Mouse (Mus musculus) forebrain, embryonic 10.5 days (tissue): Measurements from ENCODE around the gene Slc2a10. TPM values are rescaled to one million over a fixed set of nuclear protein-coding genes. Genes with fewer than 3 reads are reported as not detected.
"Not testable (repeated sequence)": the region's sequence is repeated elsewhere in the genome, so short reads cannot be mapped to it uniquely, and the experiment has no call there.

Source experiments
- DNase-seq: peaks from one replicate; pipeline ENCODE4 v3.0.0-alpha.2; 2017; ENCODE audit warnings: low spot score; ENCODE audit errors: extremely low spot score
- H3K27ac ChIP-seq: fragments of 300-500 bp; sonication (generic); 2 replicates; pipeline ENCODE4 v1.5.1; 2016; ENCODE audit warnings: mild to moderate bottlenecking
- H3K27me3 ChIP-seq: fragments of 300-500 bp; sonication (generic); 2 replicates; pipeline ENCODE4 v1.6.1; 2016; ENCODE audit warnings: mild to moderate bottlenecking; ENCODE audit not compliant: poor library complexity, severe bottlenecking
- H3K36me3 ChIP-seq: fragments of 300-500 bp; sonication (generic); replicated peaks from 2 replicates; pipeline ENCODE4 v1.6.1; 2016; ENCODE audit warnings: mild to moderate bottlenecking, moderate library complexity
- H3K4me1 ChIP-seq: fragments of 300-500 bp; sonication (generic); 2 replicates; pipeline ENCODE4 v1.6.1; 2016
- H3K4me3 ChIP-seq: fragments of 300-500 bp; sonication (generic); 2 replicates; pipeline ENCODE4 v1.5.1; 2016; ENCODE audit warnings: mild to moderate bottlenecking, moderate library complexity
- H3K9me3 ChIP-seq: fragments of 300-500 bp; sonication (generic); 2 replicates; pipeline ENCODE4 v1.6.1; 2016; ENCODE audit warnings: mild to moderate bottlenecking, moderate library complexity
- WGBS: fragments of 180-500 bp; shearing (Covaris S2); methylation state at CpG from one replicate; pipeline ENCODE4 v1.1.7; 2016; 5-methylcytosine and 5-hydroxymethylcytosine counted together
- polyA plus RNA-seq: library from polyadenylated mRNA; unstranded; fragments of >200 nt; fragmentation: Nextera tagmentation; extraction: Ambion mirVana; gene quantifications from 2 replicates; pipeline ENCODE4 v1.2.1, GENCODE M21; 2016

The Slc2a10 gene
- polyA plus RNA-seq, 1 experiment from 2014 or later = 4.6 TPM

GRCm38 (mm10) chr2:165511530-165511929, 7.9 kb downstream of the Slc2a10 start:
- H3K27me3 ChIP-seq, DNase-seq, H3K27ac ChIP-seq, H3K4me3 ChIP-seq, H3K9me3 ChIP-seq, H3K36me3 ChIP-seq: not testable (repeated sequence)
- peaks cover 35% of the 10 kb centered on the region for H3K4me1 ChIP-seq
- WGBS = 91% methylated on average over 4 of the region's 4 CpGs

- Histone ChIP-seq H3K4me3 (no peak overlapping the region), H3K27ac (no peak overlapping the region), H3K36me3 (no peaks in the 10 kb centered on the region; the same call in 1 of the 2 replicates), H3K27me3 (no peaks in the 10 kb centered on the region), H3K4me1 (peaks cover 38% of the 10 kb centered on the region), H3K9me3 (no peaks in the 10 kb centered on the region)
- no peak for DNase-seq
- 66% methylated on average over 7 of the region's 7 CpGs for WGBS
Measured at GRCm38 (mm10) chr2:165512426-165512825, 8.8 kb downstream of the Slc2a10 start.

- Histone ChIP-seq H3K4me1 (peaks cover 38% of the 10 kb centered on the region), H3K27me3 (no peaks in the 10 kb centered on the region), H3K36me3 (no peaks in the 10 kb centered on the region; the same call in 1 of the 2 replicates), H3K9me3 (no peaks in the 10 kb centered on the region), H3K27ac (no peak overlapping the region), H3K4me3 (no peak overlapping the region)
- no peak for DNase-seq
- 65% methylated on average over 11 of the region's 11 CpGs for WGBS
Measured at GRCm38 (mm10) chr2:165512870-165513600, 9.4 kb downstream of the Slc2a10 start.

GRCm38 (mm10) chr2:165515178-165515728, 11.7 kb downstream of the Slc2a10 start:
- 94% methylated on average over 20 of the region's 20 CpGs for WGBS
- no peak for DNase-seq
- Histone ChIP-seq H3K4me1 (peaks cover 31% of the 10 kb centered on the region), H3K36me3 (no peaks in the 10 kb centered on the region; the same call in 1 of the 2 replicates), H3K9me3 (no peaks in the 10 kb centered on the region), H3K27ac (0 out of 2 replicates have a peak overlapping the region, but pooled peaks have one; percentile 5), H3K4me3 (no peak overlapping the region), H3K27me3 (no peaks in the 10 kb centered on the region)

GRCm38 (mm10) chr2:165525609-165526008, 22.0 kb downstream of the Slc2a10 start:
- Histone ChIP-seq H3K4me3 (no peak overlapping the region), H3K4me1 (peaks cover 27% of the 10 kb centered on the region), H3K27me3 (peaks cover 11% of the 10 kb centered on the region), H3K9me3 (peaks cover 3% of the 10 kb centered on the region; the same call in 1 of the 2 replicates), H3K36me3 (no peaks in the 10 kb centered on the region), H3K27ac (no peak overlapping the region)
- 55% methylated on average over 4 of the region's 4 CpGs for WGBS
- DNase-seq = no peak

GRCm38 (mm10) chr2:165529106-165529505, 25.5 kb downstream of the Slc2a10 start:
- Histone ChIP-seq H3K4me1 (peaks cover 42% of the 10 kb centered on the region), H3K27ac (0 out of 2 replicates have a peak overlapping the region, but pooled peaks have one; percentile 54), H3K9me3 (no peaks in the 10 kb centered on the region), H3K36me3 (no peaks in the 10 kb centered on the region), H3K27me3 (peaks cover 18% of the 10 kb centered on the region), H3K4me3 (no peak overlapping the region)
- WGBS = 19% methylated on average over 8 of the region's 8 CpGs
- DNase-seq = peak; percentile 71

- no peak for DNase-seq
- Histone ChIP-seq H3K27ac (peak overlapping the region; percentile 3; the same call in 1 of the 2 replicates), H3K9me3 (no peaks in the 10 kb centered on the region), H3K4me3 (no peak overlapping the region), H3K36me3 (no peaks in the 10 kb centered on the region), H3K4me1 (peaks cover 28% of the 10 kb centered on the region), H3K27me3 (0 out of 2 replicates have a peak, but pooled peaks cover 7% of the 10 kb centered on the region)
- WGBS = 79% methylated on average over 6 of the region's 6 CpGs
Measured at GRCm38 (mm10) chr2:165533789-165534188, 30.2 kb downstream of the Slc2a10 start.

GRCm38 (mm10) chr2:165540975-165541374, 37.4 kb downstream of the Slc2a10 start:
- peaks cover 34% of the 10 kb centered on the region for H3K4me1 ChIP-seq
- no peaks in the 10 kb centered on the region for H3K9me3 ChIP-seq
- H3K27me3 ChIP-seq = peaks cover 44% of the 10 kb centered on the region
- DNase-seq = no peak
- H3K36me3 ChIP-seq = no peaks in the 10 kb centered on the region
- WGBS = 86% methylated on average over 3 of the region's 3 CpGs
- H3K4me3 ChIP-seq = no peak overlapping the region
- H3K27ac ChIP-seq = no peak overlapping the region

- Histone ChIP-seq H3K27me3 (peaks cover 44% of the 10 kb centered on the region), H3K9me3 (no peaks in the 10 kb centered on the region), H3K4me1 (peaks cover 56% of the 10 kb centered on the region), H3K27ac (peak overlapping the region; percentile 76), H3K4me3 (no peak overlapping the region), H3K36me3 (no peaks in the 10 kb centered on the region)
- WGBS = 25% methylated on average over 13 of the region's 13 CpGs
- DNase-seq = peak; percentile 31
Measured at GRCm38 (mm10) chr2:165542939-165543669, 39.5 kb downstream of the Slc2a10 start.

GRCm38 (mm10) chr2:165543670-165544016, 40.1 kb downstream of the Slc2a10 start:
- no peak for DNase-seq
- no peaks in the 10 kb centered on the region for H3K9me3 ChIP-seq
- H3K27me3 ChIP-seq = peaks cover 44% of the 10 kb centered on the region
- H3K27ac ChIP-seq = peak overlapping the region; percentile 77
- no peaks in the 10 kb centered on the region for H3K36me3 ChIP-seq
- WGBS = 55% methylated on average over 10 of the region's 10 CpGs
- no peak overlapping the region for H3K4me3 ChIP-seq
- H3K4me1 ChIP-seq = peaks cover 61% of the 10 kb centered on the region

GRCm38 (mm10) chr2:165545687-165546086, 42.1 kb downstream of the Slc2a10 start:
- Histone ChIP-seq H3K27ac (0 out of 2 replicates have a peak overlapping the region, but pooled peaks have one; percentile 44), H3K4me3 (no peak overlapping the region), H3K36me3 (no peaks in the 10 kb centered on the region), H3K27me3 (peaks cover 34% of the 10 kb centered on the region), H3K4me1 (peaks cover 65% of the 10 kb centered on the region), H3K9me3 (no peaks in the 10 kb centered on the region)
- 94% methylated on average over 2 of the region's 2 CpGs for WGBS
- DNase-seq = no peak

- H3K9me3 ChIP-seq = no peaks in the 10 kb centered on the region
- no peak overlapping the region for H3K4me3 ChIP-seq
- H3K4me1 ChIP-seq = peaks cover 65% of the 10 kb centered on the region
- H3K27me3 ChIP-seq = peaks cover 27% of the 10 kb centered on the region
- 65% methylated on average over 8 of the region's 8 CpGs for WGBS
- no peak overlapping the region for H3K27ac ChIP-seq
- H3K36me3 ChIP-seq = no peaks in the 10 kb centered on the region
- no peak for DNase-seq
Measured at GRCm38 (mm10) chr2:165546341-165546740, 42.8 kb downstream of the Slc2a10 start.
